Mouse (Mus musculus): ENCODE results near the gene Gm7697. TPM values are rescaled to one million over a fixed set of nuclear protein-coding genes. Genes with fewer than 3 reads are reported as not detected.

Gm7697 gene
- polyA plus RNA-seq, 1 experiment from 2014 or later = not detected

Other genes with a start within 250 kb of the Gm7697 start
- gene Gm9495, start 69.4 kb downstream of the Gm7697 start, polyA plus RNA-seq (2016; fragmentation: Nextera tagmentation; extraction: Ambion mirVana) = not detected in 2 replicates
- 29.5 and 34.5 TPM in 2 replicates for gene Zfp868, start 102.6 kb upstream of the Gm7697 start, polyA plus RNA-seq (2016; fragmentation: Nextera tagmentation; extraction: Ambion mirVana)
- 2.5 and 2.9 TPM in 2 replicates for gene Zfp964, start 131.5 kb upstream of the Gm7697 start, polyA plus RNA-seq (2016; fragmentation: Nextera tagmentation; extraction: Ambion mirVana)
- gene Zfp869, start 187.7 kb upstream of the Gm7697 start, polyA plus RNA-seq (2016; fragmentation: Nextera tagmentation; extraction: Ambion mirVana) = 31.8 and 33.4 TPM in 2 replicates
- gene Zfp963, start 227.0 kb upstream of the Gm7697 start, polyA plus RNA-seq (2016; fragmentation: Nextera tagmentation; extraction: Ambion mirVana) = 5.8 and 6.8 TPM in 2 replicates

All from embryonic facial prominence, embryonic 12.5 days (tissue).